Mouse (Mus musculus): ENCODE results near the gene Slc7a10. TPM values are rescaled to one million over a fixed set of nuclear protein-coding genes. Genes with fewer than 3 reads are reported as not detected.

The Slc7a10 gene
- polyA plus RNA-seq, 1 experiment from 2014 or later, result 12.5 TPM

Other genes with a start within 250 kb of the Slc7a10 start
- gene Cebpg, start 129.8 kb upstream of the Slc7a10 start, polyA plus RNA-seq (2015; fragmentation: Nextera tagmentation; extraction: Ambion mirVana), result 51.4 and 57.6 TPM in 2 replicates
- gene Cebpa, start 67.1 kb upstream of the Slc7a10 start, polyA plus RNA-seq (2015; fragmentation: Nextera tagmentation; extraction: Ambion mirVana), result 16.6 and 18.7 TPM in 2 replicates
- gene Lrp3, start 29.1 kb downstream of the Slc7a10 start, polyA plus RNA-seq (2015; fragmentation: Nextera tagmentation; extraction: Ambion mirVana), result 11.2 and 11.8 TPM in 2 replicates
- 15.0 and 17.2 TPM in 2 replicates for gene Gpatch1, start 132.1 kb downstream of the Slc7a10 start, polyA plus RNA-seq (2015; fragmentation: Nextera tagmentation; extraction: Ambion mirVana)
- 4.6 and 5.2 TPM in 2 replicates for gene Rhpn2, start 147.8 kb downstream of the Slc7a10 start, polyA plus RNA-seq (2015; fragmentation: Nextera tagmentation; extraction: Ambion mirVana)
- 15.6 and 17.1 TPM in 2 replicates for gene Faap24, start 210.5 kb downstream of the Slc7a10 start, polyA plus RNA-seq (2015; fragmentation: Nextera tagmentation; extraction: Ambion mirVana)
- gene Cep89, start 210.7 kb downstream of the Slc7a10 start, polyA plus RNA-seq (2015; fragmentation: Nextera tagmentation; extraction: Ambion mirVana), result 38.2 and 44.9 TPM in 2 replicates